Mouse (Mus musculus): ENCODE results near the gene Acoxl.

DNA sequence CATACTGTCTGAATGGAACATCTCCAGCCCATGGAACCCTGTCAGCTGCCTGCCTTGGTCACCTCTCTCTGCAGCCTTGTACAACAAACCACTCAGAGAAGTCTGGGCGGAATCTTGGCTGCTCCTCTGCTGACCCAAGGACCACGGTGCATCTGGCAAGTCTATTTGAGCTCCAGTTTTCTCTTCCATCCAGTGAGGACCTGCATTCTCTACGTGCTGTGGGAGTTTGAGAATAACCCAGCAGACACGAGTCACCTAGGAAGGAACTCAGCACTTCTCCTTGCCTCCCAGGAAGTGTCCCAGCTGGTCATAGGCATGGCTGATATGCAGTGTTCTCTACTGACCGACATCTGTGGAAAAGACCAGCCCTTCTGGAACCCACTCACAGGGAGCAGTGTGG, 295.8 kb downstream of the Acoxl start:
- TF ChIP-seq CTCF (IDR thresholded peaks at IDR 0.05; ENCODE audit: extremely low read depth, insufficient read depth, low read length) (no peak), POLR2A (IDR thresholded peaks at IDR 0.05; ENCODE audit: extremely low read depth, insufficient read depth, low read length) (no peak)

Measured in cortical plate, adult 2 months (tissue).